Mouse (Mus musculus) hindbrain, embryonic 12.5 days (tissue): ENCODE measurements around the gene Zfp664. TPM values are rescaled to one million over a fixed set of nuclear protein-coding genes. Genes with fewer than 3 reads are reported as not detected.

Experiments used
- ATAC-seq: fragments of 200-750 bp; cut with Nextera tagmentation; 2 replicates; pipeline ENCODE4 v1.8.0; 2017; ENCODE audit warnings: moderate TSS enrichment; ENCODE audit not compliant: low FRiP score
- H3K27ac ChIP-seq: fragments of 300-500 bp; sonication (generic); 2 replicates; pipeline ENCODE4 v1.5.1; 2016; ENCODE audit warnings: mild to moderate bottlenecking
- H3K27me3 ChIP-seq: fragments of 300-500 bp; sonication (generic); 2 replicates; pipeline ENCODE4 v1.6.1; 2016; ENCODE audit warnings: mild to moderate bottlenecking
- H3K36me3 ChIP-seq: fragments of 300-500 bp; sonication (generic); 2 replicates; pipeline ENCODE4 v1.6.1; 2016; ENCODE audit warnings: mild to moderate bottlenecking
- H3K4me1 ChIP-seq: fragments of 300-500 bp; sonication (generic); 2 replicates; pipeline ENCODE4 v1.6.1; 2016
- H3K4me2 ChIP-seq: fragments of 300-500 bp; sonication (generic); replicated peaks from 2 replicates; pipeline ENCODE4 v1.6.1; 2016; ENCODE audit warnings: mild to moderate bottlenecking
- H3K4me3 ChIP-seq: fragments of 300-500 bp; sonication (generic); 2 replicates; pipeline ENCODE4 v1.5.1; 2016; ENCODE audit warnings: mild to moderate bottlenecking
- H3K9ac ChIP-seq: fragments of 300-500 bp; sonication (generic); 2 replicates; pipeline ENCODE4 v1.6.1; 2016; ENCODE audit warnings: mild to moderate bottlenecking, moderate library complexity
- H3K9me3 ChIP-seq: fragments of 300-500 bp; sonication (generic); replicated peaks from 2 replicates; pipeline ENCODE4 v1.6.1; 2016; ENCODE audit warnings: mild to moderate bottlenecking
- WGBS: fragments of 180-500 bp; shearing (Covaris S2); methylation state at CpG from one replicate; pipeline ENCODE4 v1.1.7; 2016; 5-methylcytosine and 5-hydroxymethylcytosine counted together
- polyA plus RNA-seq: library from polyadenylated mRNA; unstranded; fragments of >200 nt; fragmentation: Nextera tagmentation; extraction: Ambion mirVana; gene quantifications from 2 replicates; pipeline ENCODE4 v1.2.1, GENCODE M21; 2016

Zfp664 gene
- polyA plus RNA-seq, 1 experiment from 2014 or later: 152 TPM

- H3K9me3 ChIP-seq: no peaks in the 10 kb centered on the region
- no peak overlapping the region for H3K4me3 ChIP-seq
- no peaks in the 10 kb centered on the region for H3K27me3 ChIP-seq
- no peak for ATAC-seq
- no peaks in the 10 kb centered on the region for H3K36me3 ChIP-seq
- 82% methylated on average over 13 of the region's 13 CpGs for WGBS
- H3K4me2 ChIP-seq: no peak overlapping the region
- no peak overlapping the region for H3K9ac ChIP-seq
- H3K4me1 ChIP-seq: no peaks in the 10 kb centered on the region
- no peak overlapping the region for H3K27ac ChIP-seq
Measured at GRCm38 (mm10) chr5:124906890-124907289, 44.4 kb downstream of the Zfp664 start.

GRCm38 (mm10) chr5:124908860-124909259, 46.4 kb downstream of the Zfp664 start:
- Histone ChIP-seq H3K9me3 (no peaks in the 10 kb centered on the region), H3K4me3 (no peak overlapping the region), H3K36me3 (no peaks in the 10 kb centered on the region), H3K27ac (no peak overlapping the region), H3K27me3 (no peaks in the 10 kb centered on the region), H3K4me1 (peaks cover 5% of the 10 kb centered on the region), H3K4me2 (no peak overlapping the region), H3K9ac (no peak overlapping the region)
- 24% methylated on average over 5 of the region's 5 CpGs for WGBS
- ATAC-seq: peak; percentile 75

- Histone ChIP-seq H3K27ac (no peak overlapping the region), H3K9ac (no peak overlapping the region), H3K36me3 (no peaks in the 10 kb centered on the region), H3K4me1 (peaks cover 10% of the 10 kb centered on the region), H3K9me3 (no peaks in the 10 kb centered on the region), H3K27me3 (no peaks in the 10 kb centered on the region), H3K4me3 (no peak overlapping the region), H3K4me2 (no peak overlapping the region)
- ATAC-seq: no peak
- 68% methylated on average over 7 of the region's 7 CpGs for WGBS
Measured at GRCm38 (mm10) chr5:124912276-124912675, 49.8 kb downstream of the Zfp664 start.

GRCm38 (mm10) chr5:124912946-124913933, 50.7 kb downstream of the Zfp664 start:
- Histone ChIP-seq H3K27me3 (no peaks in the 10 kb centered on the region), H3K36me3 (no peaks in the 10 kb centered on the region), H3K4me1 (peaks cover 10% of the 10 kb centered on the region), H3K9me3 (no peaks in the 10 kb centered on the region), H3K27ac (peak overlapping the region; percentile 2; the same call in 1 of the 2 replicates), H3K4me3 (no peak overlapping the region), H3K9ac (no peak overlapping the region), H3K4me2 (no peak overlapping the region)
- no peak for ATAC-seq
- 32% methylated on average over 20 of the region's 20 CpGs for WGBS

GRCm38 (mm10) chr5:124919798-124920197, 57.3 kb downstream of the Zfp664 start:
- Histone ChIP-seq H3K9me3 (0 out of 2 replicates have a peak, but pooled peaks cover 5% of the 10 kb centered on the region), H3K36me3 (no peaks in the 10 kb centered on the region), H3K4me1 (peaks cover 22% of the 10 kb centered on the region), H3K27ac (no peak overlapping the region), H3K4me2 (no peak overlapping the region), H3K4me3 (no peak overlapping the region), H3K9ac (no peak overlapping the region), H3K27me3 (no peaks in the 10 kb centered on the region)
- WGBS: 84% methylated on average over 3 of the region's 3 CpGs
- no peak for ATAC-seq

- Histone ChIP-seq H3K9ac (no peak overlapping the region), H3K9me3 (0 out of 2 replicates have a peak, but pooled peaks cover 5% of the 10 kb centered on the region)
- no peak for ATAC-seq
Measured at GRCm38 (mm10) chr5:124921410-124921809, 58.9 kb downstream of the Zfp664 start.

GRCm38 (mm10) chr5:124922356-124923352, 60.2 kb downstream of the Zfp664 start:
- Histone ChIP-seq H3K27ac (peak overlapping the region; percentile 71), H3K9ac (no peak overlapping the region), H3K36me3 (no peaks in the 10 kb centered on the region), H3K4me1 (peaks cover 24% of the 10 kb centered on the region), H3K4me3 (no peak overlapping the region), H3K4me2 (no peak overlapping the region; the same call in 1 of the 2 replicates), H3K9me3 (0 out of 2 replicates have a peak, but pooled peaks cover 5% of the 10 kb centered on the region), H3K27me3 (no peaks in the 10 kb centered on the region)
- peak; percentile 81 for ATAC-seq
- 33% methylated on average over 18 of the region's 18 CpGs for WGBS

More at GRCm38 (mm10) chr5:124921410-124921809, 58.9 kb downstream of the Zfp664 start:
- H3K4me2 ChIP-seq: no peak overlapping the region
- no peak overlapping the region for H3K4me3 ChIP-seq
- H3K4me1 ChIP-seq: peaks cover 24% of the 10 kb centered on the region
- no peaks in the 10 kb centered on the region for H3K36me3 ChIP-seq
- no peak overlapping the region for H3K27ac ChIP-seq
- H3K27me3 ChIP-seq: no peaks in the 10 kb centered on the region

GRCm38 (mm10) chr5:124929425-124930054, 67.0 kb downstream of the Zfp664 start:
- no peak for ATAC-seq
- Histone ChIP-seq H3K4me2 (no peak overlapping the region), H3K9ac (no peak overlapping the region), H3K27me3 (0 out of 2 replicates have a peak, but pooled peaks cover 7% of the 10 kb centered on the region), H3K4me1 (peaks cover 25% of the 10 kb centered on the region), H3K36me3 (no peaks in the 10 kb centered on the region), H3K4me3 (no peak overlapping the region), H3K9me3 (peaks cover 3% of the 10 kb centered on the region; the same call in 1 of the 2 replicates), H3K27ac (no peak overlapping the region)
- 78% methylated on average over 9 of the region's 9 CpGs for WGBS

GRCm38 (mm10) chr5:124930055-124930439, 67.6 kb downstream of the Zfp664 start:
- no peak overlapping the region for H3K4me2 ChIP-seq
- H3K4me1 ChIP-seq: peaks cover 25% of the 10 kb centered on the region
- H3K9me3 ChIP-seq: peaks cover 3% of the 10 kb centered on the region; the same call in 1 of the 2 replicates
- no peaks in the 10 kb centered on the region for H3K36me3 ChIP-seq
- 0 out of 2 replicates have a peak, but pooled peaks cover 7% of the 10 kb centered on the region for H3K27me3 ChIP-seq
- H3K9ac ChIP-seq: no peak overlapping the region
- ATAC-seq: no peak
- no peak overlapping the region for H3K4me3 ChIP-seq
- H3K27ac ChIP-seq: no peak overlapping the region; the same call in 1 of the 2 replicates
- 46% methylated on average over 5 of the region's 5 CpGs for WGBS

- 33% methylated on average over 9 of the region's 9 CpGs for WGBS
- Histone ChIP-seq H3K27ac (peak overlapping the region; percentile 60; the same call in 1 of the 2 replicates), H3K4me2 (no peak overlapping the region), H3K36me3 (no peaks in the 10 kb centered on the region), H3K9me3 (peaks cover 3% of the 10 kb centered on the region; the same call in 1 of the 2 replicates), H3K27me3 (0 out of 2 replicates have a peak, but pooled peaks cover 7% of the 10 kb centered on the region), H3K4me3 (no peak overlapping the region), H3K9ac (no peak overlapping the region), H3K4me1 (peaks cover 23% of the 10 kb centered on the region)
- no peak for ATAC-seq
Measured at GRCm38 (mm10) chr5:124930603-124931002, 68.1 kb downstream of the Zfp664 start.

- H3K36me3 ChIP-seq: no peaks in the 10 kb centered on the region
- peaks cover 3% of the 10 kb centered on the region; the same call in 1 of the 2 replicates for H3K9me3 ChIP-seq
- H3K4me3 ChIP-seq: no peak overlapping the region
- peaks cover 19% of the 10 kb centered on the region for H3K4me1 ChIP-seq
- WGBS: 13% methylated on average over 8 of the region's 8 CpGs
- peak overlapping the region; percentile 60; the same call in 1 of the 2 replicates for H3K27ac ChIP-seq
- no peak overlapping the region for H3K9ac ChIP-seq
- H3K27me3 ChIP-seq: 0 out of 2 replicates have a peak, but pooled peaks cover 7% of the 10 kb centered on the region
- ATAC-seq: peak; percentile 57
- H3K4me2 ChIP-seq: no peak overlapping the region
Measured at GRCm38 (mm10) chr5:124931076-124931475, 68.6 kb downstream of the Zfp664 start.
